Mouse (Mus musculus) embryo, embryonic 11.5 days (tissue): ENCODE data around the gene Gatad2a.

ENCODE experiments used
- DNase-seq: peaks from one replicate; pipeline ENCODE4 v3.0.0-alpha.2; 2012; ENCODE audit warnings: low read depth, low spot score

Gatad2a gene

DNA sequence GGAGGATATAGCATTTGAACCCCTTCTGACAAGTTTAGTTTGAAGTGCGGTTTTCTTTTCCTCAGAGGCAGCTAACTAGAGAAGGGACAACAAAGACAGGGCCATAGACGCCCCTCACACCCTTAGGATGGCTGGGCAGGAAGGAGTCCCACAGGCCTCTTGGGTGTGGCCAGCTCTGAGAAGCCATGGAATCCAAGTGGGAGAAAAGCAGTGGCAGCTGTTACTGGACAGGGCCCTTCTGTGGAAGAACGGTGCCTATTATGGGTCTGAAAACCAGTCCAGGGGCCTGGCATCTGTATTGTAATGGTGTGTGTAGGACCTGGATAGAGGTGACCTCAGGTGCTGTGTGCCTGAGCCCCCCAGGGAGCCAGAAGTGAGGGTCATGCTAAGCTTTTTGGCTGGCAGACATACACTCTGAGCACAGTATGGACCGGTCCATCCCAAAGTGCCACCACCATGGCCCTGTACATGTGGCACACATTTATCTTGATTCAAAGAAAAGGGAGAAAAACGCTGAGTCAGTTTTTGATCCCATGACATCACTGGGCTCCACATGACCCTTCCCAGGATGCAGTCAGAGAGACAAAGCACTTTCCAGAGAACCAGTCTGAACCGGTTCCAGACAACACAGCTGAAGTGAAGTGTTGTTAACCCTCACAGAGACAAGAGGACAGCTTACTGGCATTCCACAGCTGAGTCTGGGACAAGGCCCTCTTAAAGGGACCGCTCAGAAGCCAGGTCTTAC is 60.0 kb downstream of the Gatad2a start:
- DNase-seq, result no peak

DNA sequence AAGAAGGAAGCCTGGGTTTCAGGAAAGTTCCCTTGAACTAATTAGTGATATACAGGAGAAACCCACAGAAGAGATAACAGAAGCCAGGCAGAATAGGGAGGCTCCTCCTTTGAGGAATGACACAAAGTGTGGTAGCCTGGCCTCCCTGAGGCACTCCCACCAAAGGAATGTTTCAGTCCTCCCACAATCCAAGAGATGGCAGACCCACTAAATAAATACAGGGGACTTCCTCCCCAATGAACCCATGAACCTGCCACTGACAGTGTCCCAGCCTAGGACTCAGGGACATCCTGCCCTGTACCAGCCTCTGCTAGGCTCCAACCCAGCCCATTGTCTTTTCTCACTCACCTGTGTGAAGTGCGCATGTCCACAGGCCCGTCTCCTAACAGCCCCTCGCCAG is 60.8 kb downstream of the Gatad2a start:
- no peak for DNase-seq

DNA sequence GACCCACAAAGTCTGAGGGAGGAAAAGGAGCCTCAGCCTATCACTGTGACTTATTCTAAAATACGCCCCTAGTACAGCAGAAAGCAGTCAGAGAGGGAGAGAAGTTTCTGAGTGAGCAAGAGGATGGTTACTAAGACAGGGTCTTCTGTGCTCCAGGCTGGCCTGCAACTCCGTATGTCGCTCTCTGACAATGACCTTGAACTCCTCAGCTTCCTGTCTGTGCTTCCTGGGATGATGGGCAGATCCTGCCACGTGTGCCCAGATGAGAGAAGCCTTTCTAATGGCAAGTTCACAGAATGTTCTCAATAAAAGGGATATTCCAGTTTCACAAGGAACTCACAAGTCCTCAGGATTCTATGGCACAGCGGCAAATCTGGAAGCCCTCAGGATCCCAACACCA is 61.6 kb downstream of the Gatad2a start:
- DNase-seq, result no peak

DNA sequence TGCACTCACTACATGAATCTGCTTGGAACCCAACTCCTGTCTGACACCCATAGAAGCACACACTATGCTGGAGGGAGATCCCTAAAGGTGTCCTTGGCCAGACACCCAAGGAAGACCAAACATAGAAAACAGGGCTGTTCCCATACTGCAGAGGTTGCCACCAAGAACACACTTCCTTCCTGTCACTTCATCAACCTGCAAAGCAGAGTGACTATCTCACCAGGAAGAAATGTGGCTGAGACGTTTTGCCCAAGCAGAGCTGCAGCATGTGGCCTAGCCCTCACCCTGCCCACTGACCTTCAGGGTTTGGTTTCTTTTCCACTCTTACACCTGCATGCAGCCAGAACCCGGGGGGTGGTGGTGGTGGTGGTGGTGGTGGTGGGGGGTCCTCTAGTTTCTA is 62.4 kb downstream of the Gatad2a start:
- no peak for DNase-seq

DNA sequence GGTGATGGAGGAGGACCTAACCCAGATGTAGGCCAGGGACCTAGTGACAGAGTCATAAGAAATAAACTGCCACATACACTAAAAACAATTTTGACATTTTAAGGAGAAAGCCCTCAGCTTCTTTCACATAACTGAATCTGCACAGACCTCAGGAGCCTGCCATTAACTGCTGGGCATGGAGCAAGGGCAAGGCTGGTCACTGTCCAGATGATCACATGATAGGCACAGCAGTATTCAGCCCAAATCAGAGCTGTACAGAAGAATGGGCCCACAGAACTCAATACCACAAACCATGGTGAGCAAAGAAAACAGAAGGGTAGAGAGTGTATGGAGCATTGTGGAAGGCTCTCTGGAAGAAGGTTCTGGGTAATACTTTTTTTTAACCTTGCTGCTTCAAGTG is 69.3 kb downstream of the Gatad2a start:
- no peak for DNase-seq

DNA sequence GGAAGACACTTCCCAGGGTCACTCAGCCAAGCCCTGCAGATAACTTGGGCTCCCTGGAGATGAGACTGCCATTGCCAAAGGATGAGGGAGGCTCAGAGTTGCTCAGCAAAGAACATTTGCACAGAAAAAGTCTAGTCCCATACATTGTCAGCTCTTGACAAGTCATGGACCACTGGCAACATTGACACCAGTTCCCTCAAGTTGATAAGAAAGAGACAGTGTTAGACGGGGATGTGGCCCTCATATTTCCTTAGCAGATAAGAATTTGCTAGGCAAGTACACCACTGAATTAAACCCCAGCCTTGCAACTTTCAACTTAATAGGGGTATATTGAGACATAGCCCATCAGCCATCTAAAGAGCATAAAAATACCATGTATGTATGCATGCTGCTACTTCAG is 72.2 kb downstream of the Gatad2a start:
- DNase-seq, result no peak

DNA sequence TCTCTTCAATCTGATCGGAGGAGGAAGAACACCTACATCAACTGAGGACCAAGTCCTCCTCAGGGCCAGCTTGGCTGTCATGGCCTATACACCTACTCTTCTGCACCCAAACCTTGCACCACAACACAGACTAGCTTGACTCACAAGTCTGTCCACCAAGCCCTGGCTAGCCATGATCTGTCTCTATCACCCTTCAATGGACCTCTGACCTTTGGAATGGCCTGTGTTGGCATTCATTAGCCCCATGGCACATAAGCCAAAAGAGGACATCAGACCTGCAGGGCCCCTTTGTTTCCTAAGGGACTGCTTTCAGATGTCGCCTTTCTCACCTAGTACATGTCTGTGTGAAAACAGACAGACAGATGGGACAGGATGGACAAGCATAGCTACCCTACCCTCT is 75.0 kb downstream of the Gatad2a start:
- no peak for DNase-seq

DNA sequence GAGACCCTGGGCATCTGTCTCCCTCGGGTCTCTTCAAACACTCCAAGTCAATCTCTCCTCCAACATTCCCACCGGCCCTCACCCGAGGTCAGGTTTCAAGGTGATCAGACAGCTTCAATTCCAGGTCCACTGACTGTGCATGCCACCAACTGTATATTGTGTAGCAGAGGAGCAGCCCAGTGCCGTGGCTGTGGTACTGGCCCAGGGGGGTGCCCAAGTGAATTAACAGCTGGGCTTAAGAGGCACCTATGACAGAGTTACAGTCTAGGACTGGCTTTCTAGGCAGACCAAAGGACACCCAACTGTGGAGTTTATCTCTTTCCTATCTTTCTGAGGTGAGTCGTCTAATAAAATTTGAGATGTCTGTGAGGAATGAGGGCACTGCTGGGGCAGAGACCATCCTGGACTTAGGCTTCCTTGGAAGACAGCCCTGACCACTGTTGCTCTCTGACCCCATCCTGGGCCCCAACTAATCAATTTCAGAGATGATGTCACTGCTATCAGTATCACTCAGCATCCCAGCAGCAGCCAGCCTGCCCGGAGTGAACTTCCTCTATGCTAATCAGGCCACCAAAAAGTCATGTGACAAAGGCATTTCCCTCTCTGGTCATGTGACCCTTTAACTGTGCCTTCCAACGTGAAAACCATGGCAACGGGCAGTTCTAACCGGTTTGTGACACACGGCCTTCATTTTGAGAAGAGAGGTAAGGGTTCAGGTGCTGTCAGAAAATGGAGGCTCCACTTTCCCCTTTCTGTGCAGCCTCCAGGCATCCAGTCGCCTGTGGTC is 76.1 kb downstream of the Gatad2a start:
- DNase-seq, result no peak

DNA sequence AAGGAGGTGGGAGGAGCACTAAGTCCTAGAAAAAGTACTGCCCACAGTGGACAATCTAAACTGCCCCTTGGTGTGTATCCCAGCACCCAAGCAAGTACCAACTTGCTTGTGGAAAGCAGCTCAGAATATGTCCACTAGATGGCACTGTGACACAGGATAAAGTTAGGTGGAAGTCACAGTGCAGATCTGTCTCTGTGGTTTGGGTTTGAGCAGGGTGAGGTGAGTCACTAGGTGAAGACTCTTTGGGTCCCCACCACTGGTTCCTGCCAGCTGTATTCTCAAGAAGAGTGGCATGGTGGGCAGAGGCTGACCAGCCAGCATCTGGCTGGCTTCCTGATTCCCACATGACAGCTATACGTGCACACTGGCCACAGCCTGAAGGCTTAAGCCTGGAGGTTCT is 77.2 kb downstream of the Gatad2a start:
- peak; percentile 79 for DNase-seq

DNA sequence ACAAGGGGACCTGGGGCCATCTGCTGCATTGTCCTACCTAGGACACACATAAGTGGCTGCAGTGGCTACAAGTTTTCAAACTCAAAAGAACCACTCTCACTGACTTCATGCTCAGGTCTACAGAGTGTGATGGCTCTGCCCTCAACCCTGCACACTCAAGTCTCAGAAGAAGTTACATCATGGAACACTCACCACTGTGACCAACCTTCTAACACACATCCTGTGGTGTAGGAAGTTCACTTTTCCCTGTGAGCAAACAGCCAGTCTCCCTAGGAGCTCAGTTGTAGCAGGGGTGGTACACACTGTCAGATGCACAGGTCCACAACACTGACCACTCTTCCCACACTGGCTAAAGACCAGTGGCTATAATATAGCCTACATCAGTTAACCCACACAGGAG is 77.7 kb downstream of the Gatad2a start:
- no peak for DNase-seq

DNA sequence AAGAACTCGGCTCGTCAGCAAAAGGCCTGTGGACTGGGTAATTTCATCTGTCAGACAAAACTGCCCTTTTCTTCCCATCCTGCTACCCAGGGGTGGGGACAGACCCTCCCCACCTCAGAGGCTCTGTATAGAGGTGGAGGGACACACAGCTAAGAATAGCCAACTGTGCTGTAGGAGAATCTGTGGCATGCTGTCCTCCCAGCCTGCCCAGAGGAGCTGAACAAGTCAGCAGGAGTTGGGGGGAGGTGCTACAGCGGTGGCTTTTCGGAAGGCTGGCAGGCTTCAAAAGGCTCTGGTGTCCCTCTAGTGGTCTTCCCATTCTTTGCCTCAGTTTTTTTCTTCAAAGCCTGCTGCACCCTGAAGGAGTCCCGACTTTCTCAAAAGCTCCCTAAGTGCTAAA is 80.4 kb downstream of the Gatad2a start:
- no peak for DNase-seq

DNA sequence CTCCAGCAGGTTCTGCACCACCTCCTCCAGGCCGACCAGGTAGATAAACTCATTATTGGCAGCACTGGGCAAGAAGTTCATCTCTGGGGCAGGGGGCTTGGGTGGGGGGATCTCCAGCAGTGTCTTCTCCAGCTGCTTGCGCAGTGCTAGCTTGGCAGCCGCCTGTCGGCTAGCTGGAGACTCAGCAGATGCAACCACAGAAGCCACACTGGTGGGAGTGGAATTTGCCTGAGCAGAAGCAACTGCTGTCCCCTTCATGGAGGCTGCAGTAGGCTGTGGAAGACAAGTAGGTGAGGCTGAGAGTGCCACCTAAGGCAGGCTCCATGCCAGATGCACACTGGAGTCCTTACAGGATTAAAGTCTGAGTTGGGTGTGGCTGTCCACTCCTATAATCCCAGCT is 81.7 kb downstream of the Gatad2a start:
- DNase-seq, result no peak

DNA sequence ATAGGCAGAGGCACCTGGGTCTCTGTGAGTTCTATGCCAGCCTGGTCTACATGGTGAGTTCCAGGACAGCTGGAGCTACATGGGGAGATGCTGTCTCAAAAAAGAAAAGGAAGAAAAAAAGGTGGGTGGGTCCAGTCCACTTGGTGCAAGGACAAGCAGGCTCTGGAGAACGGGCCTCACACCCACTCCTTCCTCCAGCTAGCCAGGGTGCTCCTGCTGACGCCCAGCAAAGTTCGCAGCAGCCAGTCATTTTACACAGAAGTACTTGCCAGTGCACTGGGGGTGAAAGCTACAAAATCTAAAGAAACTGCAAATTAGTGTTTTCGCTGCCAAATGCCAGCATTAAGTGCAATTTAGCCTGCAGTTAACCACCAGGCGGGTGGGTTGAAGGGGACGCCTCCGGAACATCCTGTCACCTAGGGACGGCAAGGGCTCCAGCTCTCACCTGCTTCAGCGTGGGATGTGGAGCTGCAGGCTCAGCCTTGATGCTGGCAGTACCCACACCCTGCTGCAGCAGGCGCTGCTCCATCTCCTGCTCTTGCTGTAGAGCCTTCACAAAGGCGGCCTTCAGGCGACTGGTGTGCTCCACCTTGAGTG is 83.6 kb downstream of the Gatad2a start:
- no peak for DNase-seq

DNA sequence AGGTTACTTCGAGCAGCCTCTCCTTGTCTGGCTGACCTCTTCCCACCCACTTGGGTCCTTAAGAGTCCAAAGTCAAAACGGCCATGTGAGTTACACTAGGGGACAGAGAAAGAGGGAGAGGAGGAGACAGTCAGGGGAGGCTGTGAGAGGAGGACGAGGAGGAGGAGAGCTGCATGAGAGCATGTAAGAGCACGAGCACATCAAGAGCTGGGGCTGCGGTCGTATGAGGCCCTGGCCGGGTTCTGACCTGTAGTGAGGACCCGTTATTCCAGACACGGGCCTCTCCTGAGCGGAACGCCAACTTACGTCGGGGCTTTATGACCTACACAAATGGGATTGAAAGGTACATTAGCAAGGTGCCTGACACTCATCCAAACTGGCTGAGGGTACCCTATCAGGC is 84.3 kb downstream of the Gatad2a start:
- no peak for DNase-seq

DNA sequence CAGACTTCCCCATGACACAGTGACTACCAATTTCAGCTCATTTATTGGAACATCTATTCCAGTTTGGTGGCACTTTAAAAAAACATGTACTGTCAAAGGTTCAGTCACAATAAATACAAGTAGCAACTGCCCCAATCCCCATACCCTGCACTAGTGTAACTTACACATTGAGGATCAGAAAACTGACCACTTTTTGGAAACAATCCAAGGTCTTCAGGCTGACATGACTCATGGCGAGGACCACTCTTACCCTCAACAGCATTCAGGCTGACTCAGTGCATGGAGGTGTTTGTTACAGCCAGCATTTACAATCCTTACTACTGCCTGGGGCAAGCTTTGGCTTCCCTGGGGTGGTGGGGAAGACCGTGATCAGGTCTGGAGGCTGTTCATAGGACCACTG is 89.1 kb downstream of the Gatad2a start:
- DNase-seq, result no peak

DNA sequence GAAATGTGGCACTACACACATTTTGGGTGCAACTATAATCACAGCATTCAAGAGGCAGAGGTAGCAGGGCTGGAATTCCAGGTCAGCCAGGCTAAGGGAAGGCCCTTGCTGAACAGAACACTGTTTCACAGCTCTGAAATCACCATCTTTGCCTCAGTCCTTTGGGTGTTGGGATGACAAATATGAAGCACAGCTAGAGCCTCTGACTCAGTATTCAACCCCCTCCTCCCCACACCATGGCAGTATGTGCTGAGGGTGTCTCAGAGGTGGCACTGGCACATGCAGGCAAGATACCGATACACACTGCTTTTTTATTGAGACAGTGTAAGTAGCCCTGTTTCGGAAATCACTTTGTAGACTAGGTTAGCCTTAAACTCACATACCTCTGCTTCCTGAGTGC is 89.9 kb downstream of the Gatad2a start:
- no peak for DNase-seq

DNA sequence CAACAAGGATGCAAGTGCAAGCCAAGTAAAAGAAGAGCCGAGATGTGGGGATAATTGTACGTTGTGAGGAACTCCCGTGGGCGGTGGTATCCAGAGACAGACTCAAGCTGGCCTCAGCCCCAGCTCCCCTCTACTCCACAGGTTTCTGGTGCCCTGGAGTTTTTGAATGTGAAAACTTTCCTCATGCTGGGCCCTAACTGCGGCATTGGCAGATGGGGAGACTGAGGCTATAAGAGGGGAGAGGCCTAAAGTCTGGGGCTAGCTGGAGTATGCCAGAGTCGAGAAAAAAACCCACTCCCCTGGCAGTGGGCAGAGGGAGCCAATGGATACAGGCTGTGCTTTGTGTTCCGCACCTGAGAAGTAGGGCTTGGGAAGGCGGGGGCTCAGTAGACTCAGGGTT is 92.1 kb downstream of the Gatad2a start:
- no peak for DNase-seq

DNA sequence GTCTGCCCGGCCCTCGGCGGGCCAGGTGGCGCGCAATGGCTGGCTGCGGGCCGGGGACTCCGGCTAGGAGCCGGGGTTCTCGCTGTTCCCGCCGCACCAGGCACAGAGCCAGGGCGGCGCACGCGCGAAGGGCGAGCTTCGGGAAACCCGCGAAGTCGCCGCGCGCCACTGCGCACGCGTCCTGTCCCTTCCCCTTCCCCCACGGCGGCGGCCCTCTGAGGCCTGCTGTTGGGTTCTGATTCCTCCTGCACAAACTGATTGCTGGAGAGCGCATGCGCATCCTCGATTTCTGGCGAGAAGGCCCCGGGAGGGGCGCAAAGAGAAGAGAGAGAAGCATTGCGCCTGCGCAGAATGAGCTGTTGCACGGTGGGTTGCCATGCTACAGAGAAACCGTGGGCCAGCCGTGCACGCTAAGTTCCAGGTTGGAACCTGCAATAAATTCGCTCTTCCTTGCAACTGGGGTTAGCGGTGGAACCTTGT is 93.1 kb downstream of the Gatad2a start:
- DNase-seq, result peak; percentile 100

DNA sequence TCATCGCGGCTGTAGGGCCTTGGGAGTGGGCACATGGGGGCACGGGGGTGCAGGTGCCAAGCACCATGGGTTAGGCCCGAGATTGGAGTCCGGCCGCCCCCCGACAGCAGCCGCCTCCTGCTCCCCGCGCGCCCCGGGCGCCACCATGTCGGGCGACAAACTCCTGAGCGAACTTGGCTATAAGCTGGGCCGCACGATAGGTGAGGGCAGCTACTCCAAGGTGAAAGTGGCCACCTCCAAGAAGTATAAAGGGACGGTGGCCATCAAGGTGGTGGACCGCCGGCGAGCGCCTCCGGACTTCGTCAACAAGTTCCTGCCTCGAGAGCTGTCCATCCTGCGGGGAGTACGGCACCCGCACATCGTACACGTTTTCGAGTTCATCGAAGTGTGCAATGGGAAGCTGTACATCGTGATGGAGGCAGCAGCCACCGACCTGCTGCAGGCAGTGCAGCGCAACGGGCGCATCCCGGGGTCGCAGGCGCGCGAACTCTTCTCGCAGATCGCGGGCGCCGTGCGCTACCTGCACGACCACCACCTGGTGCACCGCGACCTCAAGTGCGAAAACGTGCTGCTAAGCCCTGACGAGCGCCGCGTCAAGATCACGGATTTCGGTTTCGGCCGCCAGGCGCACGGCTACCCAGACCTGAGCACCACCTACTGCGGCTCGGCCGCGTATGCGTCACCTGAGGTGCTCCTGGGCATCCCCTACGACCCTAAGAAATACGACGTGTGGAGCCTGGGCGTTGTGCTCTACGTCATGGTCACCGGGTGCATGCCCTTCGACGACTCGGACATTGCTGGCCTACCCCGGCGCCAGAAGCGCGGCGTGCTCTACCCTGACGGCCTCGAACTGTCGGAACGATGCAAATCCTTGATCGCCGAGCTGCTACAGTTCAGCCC is 93.8 kb downstream of the Gatad2a start, which contains the start of the genes Tssk6, Ndufa13 and Yjefn3:
TSS of gene Tssk6 (plus strand) at position 22 of the 900 bp plus-strand sequence.
TSS of gene Ndufa13 (minus strand) at position 396 of the 900 bp plus-strand sequence.
TSS of gene Yjefn3 (minus strand) at position 550 of the 900 bp plus-strand sequence.
- DNase-seq, result no peak

DNA sequence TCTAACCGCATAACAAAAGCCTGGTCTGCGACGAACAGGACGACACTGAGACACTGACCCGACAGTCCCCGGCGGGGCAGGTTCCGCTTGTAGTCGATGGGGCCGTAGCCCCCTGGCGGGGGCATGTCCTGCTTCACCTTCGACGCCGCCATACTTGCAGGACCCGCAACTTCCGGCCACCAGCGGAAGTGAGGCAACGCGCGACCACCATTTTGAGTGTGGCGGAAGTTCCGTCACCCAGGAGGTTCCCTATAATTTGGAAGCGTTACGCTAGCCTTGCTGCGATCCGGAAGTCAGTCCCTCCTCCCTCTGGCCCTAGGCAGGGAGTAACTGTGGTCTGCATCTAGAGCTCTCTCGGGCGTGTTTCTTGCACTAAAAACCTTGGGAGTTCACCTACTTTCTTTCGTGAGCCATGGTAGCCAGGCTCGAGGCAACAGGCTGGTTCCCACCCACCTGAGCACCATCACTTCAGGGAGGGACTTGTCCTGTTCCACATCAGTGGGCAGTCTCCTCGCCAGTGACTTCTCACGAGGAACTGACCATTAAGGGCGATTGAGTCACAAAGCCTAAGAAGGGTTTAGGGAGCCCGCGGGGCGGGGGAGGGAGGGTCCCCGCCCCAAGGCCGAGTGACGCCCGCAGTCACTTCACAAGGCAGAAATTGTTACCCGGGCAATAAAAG is 94.6 kb downstream of the Gatad2a start:
- peak; percentile 97 for DNase-seq
